Mouse (Mus musculus) embryo, embryonic 11.5 days (tissue): ENCODE results near the gene Eno3.

Experiments used
- DNase-seq: peaks from one replicate; pipeline ENCODE4 v3.0.0-alpha.2; 2012; ENCODE audit warnings: low read depth, low spot score

Gene Eno3

DNA sequence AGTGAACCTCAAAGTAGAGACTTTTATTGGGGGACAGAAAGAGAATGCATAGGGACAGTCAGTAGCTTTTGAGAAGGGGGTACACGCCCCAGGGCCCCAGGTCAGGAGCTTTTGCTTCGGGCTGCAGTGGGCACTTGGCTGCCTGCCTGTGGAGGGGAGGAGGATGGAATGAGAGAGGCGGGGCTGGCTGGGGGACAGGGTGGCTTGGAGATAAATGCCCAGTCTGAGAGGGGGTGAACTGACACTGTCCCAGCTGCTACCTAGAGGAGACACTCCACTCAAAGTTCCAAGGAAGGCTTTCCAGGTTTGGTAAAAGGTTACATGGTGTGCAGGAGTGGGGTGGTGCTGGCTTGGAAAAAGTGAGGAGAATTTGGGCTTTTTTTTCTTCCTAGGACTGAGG lies at the start of gene Eno3:
Gene Eno3, plus strand, starts transcription at position 239 of the 400 bp plus-strand sequence.
- DNase-seq, result no peak

DNA sequence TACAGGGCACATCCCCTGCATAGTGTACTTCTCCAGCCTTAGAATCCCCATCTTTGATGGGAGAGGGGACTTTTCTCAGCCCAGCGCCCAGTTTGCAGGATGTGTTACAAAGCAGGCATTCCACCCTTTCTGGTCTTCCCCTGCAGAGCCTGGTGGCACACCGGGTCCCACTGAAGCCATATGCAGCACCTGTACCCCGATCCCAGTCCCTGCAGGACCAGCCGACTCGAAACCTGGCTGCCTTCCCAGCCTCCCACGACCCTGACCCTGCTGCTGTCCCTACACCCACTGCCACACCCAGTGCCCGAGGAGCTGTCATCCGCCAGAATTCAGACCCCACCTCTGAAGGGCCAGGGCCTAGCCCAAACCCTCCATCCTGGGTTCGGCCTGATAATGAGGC lies 49.4 kb upstream of the Eno3 start:
- no peak for DNase-seq

DNA sequence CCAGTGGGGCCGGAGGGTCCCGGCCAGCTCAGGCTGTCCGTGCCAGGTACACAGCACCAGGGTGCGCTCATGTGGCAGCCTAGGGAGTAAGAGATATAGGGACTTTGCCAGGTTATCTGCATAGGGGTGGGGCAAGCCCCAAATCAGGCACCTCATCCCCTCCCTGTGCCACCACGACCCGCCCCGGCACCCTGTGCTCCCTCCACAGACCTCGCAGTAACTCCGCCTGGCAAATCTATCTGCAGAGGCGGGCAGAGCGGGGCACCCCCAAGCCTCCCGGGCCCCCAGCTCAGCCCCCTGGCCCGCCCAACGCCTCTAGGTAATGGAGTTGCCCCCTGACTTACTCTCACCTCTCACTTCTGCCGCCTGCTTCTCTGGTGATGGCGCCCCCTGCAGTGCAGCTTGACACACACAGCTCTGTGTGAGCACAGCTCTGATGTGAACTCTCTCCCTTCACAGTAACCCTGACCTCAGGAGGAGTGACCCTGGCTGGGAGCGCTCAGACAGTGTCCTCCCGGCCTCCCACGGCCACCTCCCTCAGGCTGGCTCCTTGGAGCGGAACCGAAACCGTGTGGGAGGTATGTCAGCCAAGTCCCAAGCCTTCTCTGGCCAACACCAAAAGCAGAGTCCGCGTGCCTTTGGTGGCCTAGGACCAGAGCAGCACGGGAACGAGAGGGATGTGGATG lies 48.5 kb upstream of the Eno3 start:
- no peak for DNase-seq

DNA sequence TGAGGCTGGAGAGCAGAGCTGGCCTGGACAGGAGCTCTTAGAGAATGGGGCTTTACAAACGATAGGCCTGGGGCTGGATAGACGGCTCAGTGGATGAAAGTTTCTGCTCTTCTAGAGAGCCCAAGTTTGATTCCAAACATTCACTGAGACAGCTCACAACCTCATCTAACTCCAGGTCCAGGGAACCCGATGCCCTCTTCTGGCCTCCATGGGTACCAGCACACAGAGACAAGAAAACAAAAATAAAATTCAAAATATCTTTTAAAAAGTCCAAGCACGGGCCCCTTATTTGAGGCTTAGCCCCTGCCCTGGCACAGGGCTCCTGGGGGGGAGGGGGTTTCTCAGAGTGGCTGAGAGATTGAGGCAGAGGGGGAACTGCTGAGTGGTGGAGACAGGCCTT lies 46.2 kb upstream of the Eno3 start:
- DNase-seq, result no peak

DNA sequence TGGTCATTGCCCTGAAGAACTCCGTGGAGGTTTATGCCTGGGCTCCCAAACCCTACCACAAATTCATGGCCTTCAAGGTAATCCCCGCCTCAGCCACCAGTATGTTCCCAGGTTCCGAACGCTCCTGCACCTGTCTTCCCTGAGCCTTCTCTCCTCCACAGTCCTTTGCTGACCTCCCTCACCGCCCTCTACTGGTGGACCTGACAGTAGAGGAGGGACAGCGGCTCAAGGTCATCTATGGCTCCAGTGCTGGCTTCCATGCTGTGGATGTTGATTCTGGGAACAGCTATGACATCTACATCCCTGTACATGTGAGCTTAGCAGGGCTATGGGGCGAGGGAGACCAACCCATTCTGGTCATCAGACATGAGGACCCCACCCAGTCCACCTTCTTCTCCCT lies 44.5 kb upstream of the Eno3 start:
- DNase-seq, result no peak

DNA sequence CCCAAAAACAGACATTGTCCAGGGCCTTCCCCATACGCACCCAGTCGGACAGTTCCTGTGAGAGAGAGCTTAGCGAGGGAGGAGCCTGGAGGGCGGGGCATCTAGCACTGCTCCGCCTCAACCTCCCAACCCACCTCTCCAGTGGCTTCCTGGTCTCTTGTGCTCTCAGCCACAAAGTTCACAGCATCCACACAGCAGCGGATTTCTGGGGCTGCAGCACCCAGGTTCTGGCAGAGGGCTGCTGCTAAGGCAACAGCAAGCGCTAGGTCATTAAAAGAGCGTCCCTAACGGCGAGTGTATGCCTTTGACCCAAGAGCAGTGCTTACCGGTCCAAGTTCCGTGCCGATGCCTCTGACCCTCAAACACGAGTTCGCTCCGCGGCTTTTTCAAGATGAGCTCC lies 41.9 kb upstream of the Eno3 start:
- peak; percentile 30 for DNase-seq

DNA sequence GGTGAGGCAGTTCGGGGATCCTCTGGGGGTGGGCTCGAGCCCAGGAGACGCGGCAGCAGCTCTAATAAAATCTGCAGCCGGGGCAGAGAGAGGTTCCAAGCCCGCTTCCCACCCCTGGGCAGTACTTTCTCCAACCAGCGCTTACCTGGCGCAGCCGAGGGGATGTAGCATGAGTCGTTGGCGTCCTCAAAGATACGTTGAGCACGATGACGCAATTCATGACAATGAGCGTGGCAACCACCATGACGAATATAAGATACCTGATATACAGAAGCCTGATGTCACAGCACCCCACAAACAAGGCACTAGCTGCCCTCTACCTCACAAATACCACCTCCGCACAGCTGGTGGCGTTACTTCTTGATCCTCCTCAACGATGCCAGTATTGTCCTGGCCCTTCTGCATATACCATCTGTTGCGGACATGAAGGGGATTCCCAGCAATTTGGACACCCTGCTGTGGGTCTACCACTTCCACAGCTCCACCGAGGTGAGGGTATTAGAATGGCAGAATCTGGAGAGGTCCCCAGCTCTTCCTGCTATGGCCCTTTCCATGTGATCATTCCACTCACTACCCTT lies 41.4 kb upstream of the Eno3 start, which contains the start of gene 4930544D05Rik:
Gene 4930544D05Rik, plus strand, starts transcription at position 333 of the 578 bp plus-strand sequence.
- no peak for DNase-seq

DNA sequence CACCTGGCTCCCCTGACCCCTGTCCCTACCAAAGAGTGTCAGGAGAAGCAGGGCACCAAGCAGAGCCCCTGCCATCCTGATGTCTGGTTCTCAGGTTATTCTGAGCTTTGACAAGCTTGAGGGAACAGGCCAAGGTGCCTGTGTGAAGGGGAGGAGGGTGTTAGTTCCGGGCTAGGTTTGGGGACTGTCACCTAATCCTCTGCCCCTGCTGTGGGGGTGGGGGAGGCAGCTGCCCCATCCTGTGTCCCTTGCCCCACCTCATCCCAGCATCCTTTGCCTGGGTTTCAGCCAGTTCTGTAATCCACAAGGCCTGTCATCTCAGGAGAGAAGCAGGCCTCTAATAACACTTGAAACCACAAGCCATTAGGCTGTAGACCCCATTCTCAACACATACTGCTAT lies 37.9 kb upstream of the Eno3 start, which contains the start of gene Chrne:
Gene Chrne, minus strand, starts transcription at position 116 of the 400 bp plus-strand sequence.
- no peak for DNase-seq

DNA sequence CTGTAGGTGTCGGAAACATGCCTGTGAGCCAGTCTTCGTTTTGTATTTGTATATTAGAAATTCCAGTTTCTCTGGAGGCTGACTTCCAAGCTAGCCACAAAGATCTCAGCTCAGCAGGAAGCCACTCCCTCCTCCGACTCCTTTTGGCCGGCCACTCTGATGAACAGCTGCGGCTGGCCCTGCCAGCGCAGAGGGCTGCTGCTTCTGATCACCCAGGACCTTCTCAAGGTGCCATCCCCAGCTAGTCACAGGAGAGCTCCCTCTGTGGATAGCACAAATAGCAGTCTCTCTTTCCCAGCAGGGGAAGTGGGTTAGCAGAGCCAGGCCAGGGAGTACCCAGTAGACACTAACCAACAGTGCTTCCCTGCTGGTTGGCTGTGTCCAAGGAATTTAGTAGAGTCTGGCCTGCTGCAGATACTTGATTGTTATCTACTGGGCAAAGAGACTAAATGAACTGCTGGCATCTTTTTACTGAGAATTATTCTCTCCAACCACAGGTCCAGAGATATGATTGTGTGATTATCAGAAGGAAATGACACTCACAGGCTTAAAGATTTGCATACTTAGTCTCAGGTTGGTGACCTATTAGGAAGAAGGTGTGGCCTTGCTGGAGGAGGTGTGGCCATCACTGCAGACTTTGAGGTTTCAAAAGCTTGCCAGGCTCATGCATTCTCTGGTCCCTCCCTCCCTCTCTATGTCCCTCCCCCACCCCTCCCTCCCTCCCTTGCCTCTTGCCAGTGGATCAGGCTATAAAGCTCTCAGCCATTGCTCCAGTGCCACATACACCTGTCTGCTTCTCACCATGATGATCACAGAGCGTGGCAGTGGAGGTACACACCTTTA lies 34.8 kb upstream of the Eno3 start:
- no peak for DNase-seq

DNA sequence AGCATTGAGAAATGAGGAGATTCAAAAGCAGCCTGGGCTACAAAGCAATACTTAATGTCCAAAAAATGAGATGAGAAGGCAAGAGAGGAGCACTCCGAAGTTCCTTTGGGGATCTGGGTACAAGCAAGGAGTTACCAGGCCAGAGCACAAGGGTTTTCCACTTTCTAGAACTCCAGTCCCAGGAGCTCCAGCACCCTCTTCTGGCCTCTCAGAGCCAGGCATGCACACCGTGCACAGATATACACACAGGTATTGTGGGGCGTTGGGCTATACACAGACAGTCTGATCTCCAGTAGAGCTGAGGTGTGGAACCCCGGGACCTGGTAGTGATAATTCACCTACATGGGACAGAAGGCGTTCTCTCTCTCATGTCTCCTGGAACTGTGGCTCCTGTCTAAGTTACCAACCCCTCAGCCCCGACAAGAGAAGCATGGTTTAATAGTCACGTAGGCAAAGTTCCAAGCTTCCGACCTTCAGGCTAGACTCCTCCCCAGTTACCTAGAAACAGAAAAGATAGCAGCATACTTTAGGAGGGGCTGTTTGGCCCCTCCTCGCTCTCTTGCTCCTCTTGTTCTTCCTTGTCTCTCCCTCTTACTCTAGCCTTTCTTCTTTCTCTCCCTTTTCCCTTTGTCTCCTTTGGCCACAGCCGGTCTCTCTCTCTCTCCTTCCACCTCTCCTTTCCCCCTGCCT lies 33.8 kb upstream of the Eno3 start:
- DNase-seq, result no peak

DNA sequence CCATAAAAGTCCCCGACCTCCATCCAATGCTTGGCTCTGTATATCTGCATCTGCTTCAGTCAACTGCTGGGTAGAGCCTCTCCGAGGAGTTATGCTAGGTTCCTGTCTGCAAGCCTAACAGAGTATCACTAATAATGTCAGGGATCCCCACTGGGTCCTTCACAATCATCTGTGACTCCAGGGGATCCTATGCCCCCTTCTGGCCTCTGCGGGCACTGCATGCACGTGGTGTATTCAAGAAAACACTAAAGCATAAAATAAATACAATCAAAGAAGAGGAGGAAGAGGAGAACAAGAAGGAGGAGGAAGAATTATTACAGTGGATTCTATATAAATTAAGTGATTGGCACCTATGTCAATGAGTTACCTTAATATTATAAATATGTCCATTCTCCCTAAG lies 31.5 kb upstream of the Eno3 start:
- DNase-seq, result peak; percentile 30

DNA sequence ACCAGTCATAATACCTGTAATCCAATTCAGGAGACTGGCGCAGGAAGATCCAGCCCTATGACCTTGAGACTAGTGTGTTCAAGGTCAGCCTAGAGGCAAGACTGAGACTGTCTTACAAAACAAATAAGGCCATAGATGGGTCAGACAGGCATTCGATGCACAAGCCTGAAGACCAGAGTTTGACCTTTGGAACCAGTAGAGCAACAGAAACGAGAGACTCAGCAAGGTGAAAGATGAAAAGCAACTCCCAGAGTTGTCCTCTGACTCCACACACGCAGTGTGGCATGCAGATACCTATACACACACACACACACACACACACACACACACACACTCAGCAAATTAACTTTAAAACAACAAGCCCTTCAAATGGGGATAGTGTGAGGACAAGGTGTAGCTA lies 30.1 kb upstream of the Eno3 start:
- no peak for DNase-seq

DNA sequence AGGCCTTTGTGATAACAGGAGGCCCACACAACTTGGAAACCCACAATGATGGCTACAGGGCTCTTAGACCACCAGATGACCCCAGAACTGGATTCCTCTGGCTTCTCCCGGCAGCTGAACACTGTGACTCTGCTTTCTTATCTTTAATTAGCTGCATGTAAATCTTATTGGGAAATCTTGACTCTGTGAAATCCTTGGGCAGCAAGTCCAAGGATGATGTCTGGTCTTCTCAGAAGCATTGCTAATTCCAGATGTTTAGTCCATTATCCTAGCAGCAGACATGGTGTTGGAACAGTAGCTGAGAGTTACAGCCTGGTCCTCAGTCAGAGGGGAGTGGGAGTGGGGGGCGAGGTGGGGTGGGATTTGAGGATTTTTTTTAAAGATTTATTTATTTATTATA lies 28.6 kb upstream of the Eno3 start:
- no peak for DNase-seq

DNA sequence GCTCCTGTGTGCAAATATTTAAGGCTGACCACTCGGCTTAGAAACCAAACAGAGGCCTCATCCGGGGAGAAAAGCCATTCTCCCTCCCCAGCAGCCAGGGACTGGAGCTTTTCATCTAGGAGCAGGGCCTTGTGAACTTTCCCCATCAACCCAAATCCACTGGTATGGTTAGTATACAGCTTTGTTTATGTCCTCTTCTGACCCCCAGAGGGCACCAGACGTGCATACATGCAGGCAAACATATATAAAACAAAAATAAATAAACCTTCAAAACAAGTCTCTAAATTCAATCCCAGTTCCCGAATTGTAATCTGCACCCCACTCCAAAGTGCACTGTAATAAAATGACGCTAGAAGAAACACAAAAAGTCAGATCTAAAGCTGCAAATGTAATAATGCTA lies 27.4 kb upstream of the Eno3 start:
- DNase-seq, result no peak

DNA sequence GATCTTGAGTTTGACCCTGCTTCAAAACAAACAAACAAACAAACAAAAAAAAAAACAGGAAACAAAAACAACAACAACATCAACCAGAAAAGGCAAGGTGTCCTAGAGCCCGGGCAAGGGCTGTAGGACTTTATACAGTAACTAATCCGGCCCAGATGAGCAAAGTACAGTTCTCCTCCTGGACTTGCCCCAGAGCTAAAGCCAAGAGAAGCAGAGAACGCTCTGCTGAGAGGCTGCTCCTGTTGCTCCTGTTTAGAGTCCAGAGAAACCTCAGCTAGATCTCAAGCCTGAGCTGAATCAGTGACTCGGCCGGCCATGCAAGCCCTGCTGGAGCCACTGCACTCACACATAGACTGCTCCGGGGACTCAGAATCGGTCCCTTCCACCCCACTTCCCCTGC lies 26.9 kb upstream of the Eno3 start:
- no peak for DNase-seq

DNA sequence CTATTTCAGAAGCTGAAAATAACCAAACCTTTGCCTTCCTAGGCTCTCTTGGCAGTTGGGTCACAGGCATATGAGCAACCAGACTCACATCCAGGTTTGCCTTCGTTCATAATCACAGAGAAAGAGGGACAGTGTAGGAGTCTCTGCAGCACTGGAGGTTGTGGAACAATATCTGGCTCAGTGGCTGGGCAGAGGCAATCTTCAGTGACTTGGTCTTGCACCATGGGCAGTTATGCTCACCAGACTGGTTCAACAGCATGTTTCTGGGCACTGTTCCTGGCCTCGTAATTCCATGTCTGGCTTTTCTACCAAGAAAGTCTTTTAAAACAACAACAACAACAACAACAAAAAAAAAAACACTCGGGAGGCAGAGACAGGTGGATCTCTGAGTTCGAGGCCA lies 21.4 kb upstream of the Eno3 start:
- no peak for DNase-seq

DNA sequence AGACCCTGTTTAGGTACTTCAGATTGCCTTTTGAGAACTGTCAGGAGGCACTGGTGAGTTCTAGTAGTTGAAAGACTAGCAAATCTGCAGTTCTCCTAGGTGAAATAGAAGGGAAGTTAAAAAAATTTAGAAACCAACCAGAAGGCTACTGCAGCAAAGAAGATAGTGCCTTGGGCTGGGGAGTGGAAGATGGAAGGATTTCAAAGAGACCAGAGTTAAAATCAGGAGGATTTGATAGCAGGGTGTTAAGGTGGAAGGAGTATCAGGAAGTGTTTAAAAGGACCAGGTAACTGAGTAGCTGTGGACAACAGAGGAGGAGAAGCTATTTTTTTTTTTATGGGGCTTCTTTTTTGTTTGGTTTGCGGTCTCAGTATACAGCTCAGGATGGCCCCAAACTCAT lies 19.2 kb upstream of the Eno3 start:
- no peak for DNase-seq

DNA sequence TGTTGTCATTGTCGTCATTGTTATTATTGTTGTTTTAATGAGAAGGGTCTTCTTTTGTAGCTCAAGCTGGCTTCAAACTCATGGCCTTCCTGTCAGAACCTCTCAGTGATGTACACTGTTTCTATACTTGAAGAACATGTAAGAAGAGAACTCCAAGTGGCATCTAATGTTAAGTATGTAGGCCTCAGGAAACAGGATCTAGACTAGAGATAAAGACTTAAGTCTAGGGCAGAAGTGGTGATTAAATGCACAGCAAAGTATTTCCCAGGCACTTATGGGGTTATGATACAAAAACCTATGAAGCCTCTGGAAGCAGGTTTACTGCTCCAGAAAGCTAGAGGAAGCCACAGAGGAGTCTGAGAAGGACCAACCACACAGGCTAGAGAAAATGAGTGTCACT lies 18.7 kb upstream of the Eno3 start:
- no peak for DNase-seq

DNA sequence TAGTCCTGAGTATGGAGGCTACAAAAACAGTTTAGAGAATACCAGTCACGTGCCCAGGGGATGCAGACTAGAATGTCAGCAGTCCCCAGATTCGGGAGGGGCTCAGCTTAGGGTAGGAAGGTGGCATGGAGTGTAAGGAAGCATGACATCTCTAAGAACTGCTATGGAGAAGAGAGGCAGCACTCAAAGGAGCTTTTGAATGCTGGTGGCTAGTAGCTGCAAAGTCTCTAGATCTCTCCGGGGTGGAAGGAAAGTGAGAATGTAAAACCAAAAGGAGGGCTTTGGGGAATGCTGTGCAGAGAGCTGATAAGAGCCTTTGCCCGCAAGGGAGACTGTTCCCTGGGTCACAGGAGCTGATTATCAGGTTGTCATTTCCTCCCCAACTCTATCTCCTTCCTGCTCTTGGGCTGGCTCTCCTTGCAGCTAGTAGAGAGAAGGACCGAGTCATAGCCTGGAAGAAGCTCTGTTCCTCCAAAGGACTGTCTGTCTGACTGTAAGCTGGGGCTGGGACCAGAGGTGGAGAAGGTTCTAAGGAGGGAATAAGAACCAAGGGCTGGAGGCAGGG lies 18.2 kb upstream of the Eno3 start, which contains the start of gene Gp1ba:
Gene Gp1ba, plus strand, starts transcription at position 409 of the 565 bp plus-strand sequence.
- no peak for DNase-seq

DNA sequence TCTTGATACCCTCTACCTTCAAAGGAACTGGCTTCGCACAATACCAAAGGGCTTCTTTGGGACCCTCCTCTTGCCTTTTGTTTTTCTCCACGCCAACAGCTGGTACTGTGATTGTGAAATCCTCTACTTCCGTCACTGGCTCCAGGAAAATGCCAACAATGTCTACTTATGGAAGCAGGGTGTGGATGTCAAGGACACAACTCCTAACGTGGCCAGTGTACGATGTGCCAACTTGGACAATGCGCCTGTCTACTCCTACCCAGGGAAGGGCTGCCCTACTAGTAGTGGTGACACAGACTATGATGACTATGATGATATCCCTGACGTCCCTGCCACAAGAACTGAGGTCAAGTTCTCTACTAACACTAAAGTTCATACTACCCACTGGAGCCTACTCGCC lies 17.0 kb upstream of the Eno3 start:
- no peak for DNase-seq

DNA sequence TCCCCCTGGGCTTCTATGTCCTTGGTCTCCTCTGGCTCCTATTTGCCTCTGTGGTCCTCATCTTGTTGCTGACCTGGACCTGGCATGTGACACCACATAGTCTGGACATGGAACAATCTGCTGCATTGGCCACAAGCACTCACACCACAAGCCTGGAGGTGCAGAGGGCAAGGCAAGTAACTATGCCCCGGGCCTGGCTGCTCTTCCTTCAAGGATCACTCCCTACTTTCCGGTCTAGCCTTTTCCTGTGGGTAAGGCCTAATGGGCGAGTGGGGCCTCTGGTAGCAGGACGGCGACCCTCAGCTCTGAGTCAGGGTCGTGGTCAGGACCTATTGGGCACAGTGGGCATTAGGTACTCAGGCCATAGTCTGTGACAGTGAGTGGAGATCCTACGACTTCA lies 15.8 kb upstream of the Eno3 start:
- no peak for DNase-seq

DNA sequence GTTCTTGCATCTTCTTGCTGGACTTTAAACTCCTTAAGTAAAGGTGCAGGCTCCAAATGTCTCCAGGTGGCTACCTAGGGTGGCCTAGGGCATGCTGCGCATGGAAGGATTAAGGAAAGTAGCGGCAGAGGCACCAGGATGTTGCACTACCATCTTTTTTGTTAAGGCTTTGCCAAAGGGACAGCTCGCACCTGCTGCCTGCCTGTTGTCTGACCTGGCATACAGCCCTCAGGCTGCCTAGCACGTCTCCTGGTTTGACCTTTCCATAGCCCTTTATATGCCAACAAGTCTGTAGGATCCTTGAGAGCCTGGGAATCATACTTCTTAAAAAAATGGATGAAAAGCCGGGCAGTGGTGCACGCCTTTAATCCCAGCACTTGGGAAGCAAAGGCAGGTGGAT lies 14.0 kb upstream of the Eno3 start:
- DNase-seq, result no peak
